Mouse (Mus musculus): ENCODE results near the gene Alcam.

GRCm38 (mm10) chr16:52371956-52372355, 81.9 kb downstream of the Alcam start:
- TF ChIP-seq CTCF (IDR thresholded peaks at IDR 0.05; ENCODE audit: borderline replicate concordance, extremely low read depth, insufficient read depth, insufficient read length) (no peak), POLR2A (IDR thresholded peaks at IDR 0.05; ENCODE audit: borderline replicate concordance, extremely low read depth, insufficient read depth, insufficient read length, poor library complexity, severe bottlenecking) (no peak)
